Mouse (Mus musculus) left cerebral cortex, postnatal 10 days (tissue): ENCODE measurements around the gene Gdpd5. TPM values are rescaled to one million over a fixed set of nuclear protein-coding genes. Genes with fewer than 3 reads are reported as not detected.

Source experiments
- DNase-seq, 2 experiments: peaks; one replicate each; pipeline ENCODE4 v3.0.0; 2021 to 2022; ENCODE audit warnings: low spot score in 2 of 2, mixed read lengths in 1 of 2; ENCODE audit errors: extremely low spot score in 1 of 2
- intact Hi-C: fragments of 180-260 bp; cut with DNase I; formaldehyde crosslinking; loops from one replicate; pipeline ENCODE4 v1.15.1; 2025
- total RNA-seq, 2 experiments: library from RNA; stranded (reverse); gene quantifications; 2 replicates each; pipeline ENCODE4 v1.2.3; 2021

Gdpd5 gene
- total RNA-seq, 2 experiments from 2014 or later, result 34.2 to 35.5 TPM

GRCm38 (mm10) chr7:99395908-99396616 is 14.8 kb downstream of the Gdpd5 start:
- no peak for DNase-seq
- intact Hi-C loops, result loop anchor here (5.0 kb wide), 1 partner anchor 41 kb away; no protein-coding TSS in a partner anchor

- DNase-seq, result no peak
- intact Hi-C loops, result loop anchor here (5.0 kb wide), 1 partner anchor 40 kb away; no protein-coding TSS in a partner anchor
Measured at GRCm38 (mm10) chr7:99396994-99397659, 15.9 kb downstream of the Gdpd5 start.

GRCm38 (mm10) chr7:99401373-99401772 is 20.2 kb downstream of the Gdpd5 start:
- DNase-seq, result no peak
- intact Hi-C loops, result no loop called here

- no peak for DNase-seq
- intact Hi-C loops, result no loop called here
Measured at GRCm38 (mm10) chr7:99402477-99402876, 21.3 kb downstream of the Gdpd5 start.

- intact Hi-C loops, result no loop called here
Measured at GRCm38 (mm10) chr7:99403254-99403653, 22.0 kb downstream of the Gdpd5 start.

GRCm38 (mm10) chr7:99404031-99404735 is 23.0 kb downstream of the Gdpd5 start:
- intact Hi-C loops, result no loop called here
- no peak for DNase-seq

More at GRCm38 (mm10) chr7:99403254-99403653, 22.0 kb downstream of the Gdpd5 start:
- peak in 1 of 2 experiments; percentile 63 for DNase-seq

GRCm38 (mm10) chr7:99405386-99406155 is 24.4 kb downstream of the Gdpd5 start:
- DNase-seq, result no peak
- intact Hi-C loops, result no loop called here

- intact Hi-C loops, result no loop called here
- no peak for DNase-seq
Measured at GRCm38 (mm10) chr7:99407598-99407997, 26.4 kb downstream of the Gdpd5 start.

GRCm38 (mm10) chr7:99409441-99410222 is 28.4 kb downstream of the Gdpd5 start:
- no peak for DNase-seq
- intact Hi-C loops, result no loop called here

GRCm38 (mm10) chr7:99410315-99410714 is 29.1 kb downstream of the Gdpd5 start:
- DNase-seq, result no peak
- intact Hi-C loops, result no loop called here

GRCm38 (mm10) chr7:99411047-99411779 is 30.0 kb downstream of the Gdpd5 start:
- no peak for DNase-seq
- intact Hi-C loops, result no loop called here

- intact Hi-C loops, result no loop called here
- peak in 1 of 2 experiments; percentile 62 for DNase-seq
Measured at GRCm38 (mm10) chr7:99415045-99415444, 33.8 kb downstream of the Gdpd5 start.

GRCm38 (mm10) chr7:99419311-99419710 is 38.1 kb downstream of the Gdpd5 start:
- intact Hi-C loops, result no loop called here

GRCm38 (mm10) chr7:99421006-99421405 is 39.8 kb downstream of the Gdpd5 start:
- intact Hi-C loops, result no loop called here
- DNase-seq, result no peak

More at GRCm38 (mm10) chr7:99419311-99419710, 38.1 kb downstream of the Gdpd5 start:
- no peak for DNase-seq

GRCm38 (mm10) chr7:99424538-99425155 is 43.4 kb downstream of the Gdpd5 start:
- intact Hi-C loops, result no loop called here
- DNase-seq, result no peak

GRCm38 (mm10) chr7:99425706-99426105 is 44.5 kb downstream of the Gdpd5 start:
- intact Hi-C loops, result no loop called here
- no peak for DNase-seq

- intact Hi-C loops, result no loop called here
- no peak for DNase-seq
Measured at GRCm38 (mm10) chr7:99427031-99427430, 45.8 kb downstream of the Gdpd5 start.
